Mouse (Mus musculus) spleen, adult 2 months (tissue): ENCODE measurements around the gene Tmem150c. TPM values are rescaled to one million over a fixed set of nuclear protein-coding genes. Genes with fewer than 3 reads are reported as not detected.

Experiments
- DNase-seq, 2 experiments: peaks; one replicate each; pipeline versions ENCODE4 v3.0.0 to v3.0.0-alpha.2; 2012 to 2021; ENCODE audit warnings: low spot score in 2 of 2, low read depth in 1 of 2
- H3K27ac ChIP-seq: fragments of 200-500 bp; 2 replicates; pipeline ENCODE4 v1.5.1; 2012; ENCODE audit warnings: low read length, inconsistent platforms; ENCODE audit not compliant: insufficient read depth
- H3K27me3 ChIP-seq: fragments of 200-500 bp; 2 replicates; pipeline ENCODE4 v1.6.1; 2012; ENCODE audit warnings: mild to moderate bottlenecking, moderate library complexity, low read length, inconsistent platforms; ENCODE audit not compliant: control insufficient read depth, insufficient read depth
- H3K36me3 ChIP-seq: fragments of 200-500 bp; 2 replicates; pipeline ENCODE4 v1.6.1; 2012; ENCODE audit warnings: mild to moderate bottlenecking, low read length, inconsistent platforms; ENCODE audit not compliant: control insufficient read depth, insufficient read depth
- H3K4me1 ChIP-seq: fragments of 200-500 bp; 2 replicates; pipeline ENCODE4 v1.6.1; 2011; ENCODE audit warnings: inconsistent platforms; ENCODE audit not compliant: control insufficient read depth, insufficient read depth, insufficient read length
- H3K4me3 ChIP-seq: fragments of 200-500 bp; 2 replicates; pipeline ENCODE4 v1.5.1; 2011; ENCODE audit warnings: mild to moderate bottlenecking, inconsistent platforms; ENCODE audit not compliant: insufficient read depth, insufficient read length; ENCODE audit errors: extremely low read depth
- CTCF ChIP-seq: fragments of 200-500 bp; IDR thresholded peaks from 2 replicates; pipeline ENCODE4 v1.5.1; 2011; ENCODE audit warnings: mild to moderate bottlenecking, inconsistent platforms; ENCODE audit not compliant: insufficient read depth, insufficient read length, insufficient replicate concordance; ENCODE audit errors: extremely low read depth
- POLR2A ChIP-seq: fragments of 200-500 bp; IDR thresholded peaks from 2 replicates; pipeline ENCODE4 v1.6.1; 2011; ENCODE audit warnings: low read depth, low read length, inconsistent platforms
- WGBS: fragments of 180-500 bp; shearing (Covaris S2); methylation state at CpG from one replicate; pipeline ENCODE4 v1.1.7; 2018; 5-methylcytosine and 5-hydroxymethylcytosine counted together
- polyA plus RNA-seq: library from polyadenylated mRNA; depleted of rRNA; stranded (reverse); fragments of >200 nt; gene quantifications from 2 replicates; pipeline ENCODE4 v1.2.3, GENCODE M21; 2012

The Tmem150c gene
- polyA plus RNA-seq, 1 experiment = 0.69 TPM

DNA sequence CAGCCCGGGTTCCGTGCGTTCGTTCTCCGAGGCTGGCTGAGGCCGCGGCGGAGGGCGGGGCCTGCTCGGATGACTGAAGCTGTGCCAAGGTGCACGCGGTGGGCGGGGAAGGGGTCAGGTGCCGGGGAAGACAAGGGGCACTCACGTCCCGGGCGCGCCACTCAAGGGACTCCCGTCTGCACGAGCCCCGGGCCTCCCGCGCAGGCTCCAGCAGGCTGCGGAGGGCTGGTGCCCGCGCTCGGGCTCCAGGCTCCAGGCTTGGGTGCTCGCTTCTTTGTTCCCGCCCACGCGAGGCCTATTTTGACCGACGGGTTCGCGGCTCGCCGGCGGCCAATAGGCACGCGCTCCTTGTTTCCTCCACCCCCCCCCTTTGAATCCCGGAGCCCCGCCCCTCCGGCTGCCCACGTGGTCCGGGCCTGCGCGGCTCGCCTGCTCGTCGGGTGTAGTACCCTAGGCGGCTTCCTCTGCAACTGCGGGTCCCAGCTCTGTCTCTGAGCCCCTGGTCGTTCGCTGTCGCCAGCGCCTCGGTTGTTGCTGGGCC is 119.9 kb downstream of the Tmem150c start, which contains the start of the genes Hnrnpdl and Enoph1:
Gene Hnrnpdl, minus strand, starts transcription at position 63 of the 541 bp plus-strand sequence.
Gene Enoph1, plus strand, starts transcription at position 384 of the 541 bp plus-strand sequence.
- peaks cover 7% of the 10 kb centered on the region for H3K36me3 ChIP-seq
- H3K4me1 ChIP-seq = peaks cover 11% of the 10 kb centered on the region
- peak; percentile 89 to 92 for DNase-seq

GRCm38 (mm10) chr5:100038714-100039601 is 120.7 kb downstream of the Tmem150c start:
- peak overlapping the region; percentile 97 for H3K27ac ChIP-seq
- TF ChIP-seq POLR2A (peak; percentile 27), CTCF (peak; percentile 94)
- H3K4me3 ChIP-seq = peak overlapping the region; percentile 99
- no peaks in the 10 kb centered on the region for H3K27me3 ChIP-seq
- DNase-seq = peak; percentile 87 to 96
- peaks cover 11% of the 10 kb centered on the region for H3K4me1 ChIP-seq
- under 1% methylated on average over 108 of the region's 113 CpGs for WGBS
- peaks cover 12% of the 10 kb centered on the region for H3K36me3 ChIP-seq

More for the DNA sequence above, 119.9 kb downstream of the Tmem150c start, which contains the start of the genes Hnrnpdl and Enoph1:
- Histone ChIP-seq H3K4me3 (peak within 1 kb of the TSS; percentile 99), H3K27me3 (no peaks in the 10 kb centered on the region), H3K27ac (peak within 1 kb of the TSS; percentile 97)
- WGBS = 2% methylated on average over 56 of the region's 57 CpGs
- peak; percentile 49 for TF ChIP-seq POLR2A
- no peak for TF ChIP-seq CTCF

DNA sequence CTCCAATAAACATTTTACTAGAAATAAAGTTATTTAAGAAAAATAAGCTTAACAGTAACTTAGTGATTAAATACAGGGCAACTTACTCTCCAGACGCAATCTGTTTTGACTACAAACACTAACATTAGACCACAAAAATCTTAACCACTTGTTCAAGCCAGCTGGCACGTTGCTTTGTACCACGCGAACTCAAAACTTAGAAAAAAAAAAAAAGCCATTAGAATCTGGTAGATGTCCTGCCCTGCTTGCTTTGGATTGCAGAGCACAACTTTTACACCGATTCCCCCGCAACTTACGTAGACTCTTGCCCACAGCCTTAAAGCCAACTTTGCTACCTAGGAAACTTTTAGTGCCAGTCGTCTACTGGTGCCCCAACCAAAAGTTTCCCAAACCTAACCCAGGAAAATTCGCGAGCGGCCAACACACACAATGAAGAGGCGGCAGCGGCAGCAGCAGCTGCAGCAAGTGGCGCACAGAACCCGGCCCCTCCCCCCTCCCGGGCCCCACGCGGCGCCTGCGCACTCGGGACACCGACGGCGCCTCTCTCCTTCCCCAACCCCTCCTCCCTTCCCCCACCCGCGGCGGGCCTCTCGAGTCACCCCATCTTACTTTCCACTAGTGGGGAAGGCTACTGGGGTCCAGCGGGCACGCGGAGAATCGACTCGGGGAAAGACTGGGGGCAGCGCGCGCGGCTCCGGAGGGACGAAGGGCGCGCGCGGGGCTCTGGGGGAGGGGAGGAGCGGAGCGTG is 121.5 kb downstream of the Tmem150c start:
- under 1% methylated on average over 42 of the region's 45 CpGs for WGBS
- TF ChIP-seq POLR2A (no peak), CTCF (no peak)
- peaks cover 13% of the 10 kb centered on the region for H3K36me3 ChIP-seq
- peak; percentile 69 to 91 for DNase-seq
- H3K27ac ChIP-seq = peak overlapping the region; percentile 97
- peak overlapping the region; percentile 99 for H3K4me3 ChIP-seq
- no peaks in the 10 kb centered on the region for H3K27me3 ChIP-seq
- H3K4me1 ChIP-seq = peaks cover 11% of the 10 kb centered on the region

- peaks cover 11% of the 10 kb centered on the region for H3K4me1 ChIP-seq
- WGBS = 31% methylated on average over 7 of the region's 7 CpGs
Measured at GRCm38 (mm10) chr5:100036681-100037080, 122.9 kb downstream of the Tmem150c start.

GRCm38 (mm10) chr5:100035950-100036349 is 123.7 kb downstream of the Tmem150c start:
- H3K27ac ChIP-seq = no peak overlapping the region
- 72% methylated on average over 7 of the region's 7 CpGs for WGBS
- H3K4me1 ChIP-seq = peaks cover 11% of the 10 kb centered on the region
- no peaks in the 10 kb centered on the region for H3K27me3 ChIP-seq
- TF ChIP-seq CTCF = no peak
- TF ChIP-seq POLR2A = no peak
- DNase-seq = no peak
- H3K36me3 ChIP-seq = peaks cover 20% of the 10 kb centered on the region
- no peak overlapping the region for H3K4me3 ChIP-seq

More at GRCm38 (mm10) chr5:100036681-100037080, 122.9 kb downstream of the Tmem150c start:
- DNase-seq = peak in 1 of 2 experiments; percentile 9
- H3K4me3 ChIP-seq = peak overlapping the region; percentile 29; the same call in 1 of the 2 replicates
- H3K27ac ChIP-seq = no peak overlapping the region
- H3K36me3 ChIP-seq = peaks cover 18% of the 10 kb centered on the region
- no peaks in the 10 kb centered on the region for H3K27me3 ChIP-seq
- TF ChIP-seq CTCF (no peak), POLR2A (no peak)

GRCm38 (mm10) chr5:100032646-100033045 is 127.0 kb downstream of the Tmem150c start:
- Histone ChIP-seq H3K36me3 (peaks cover 20% of the 10 kb centered on the region), H3K4me3 (no peak overlapping the region), H3K27me3 (no peaks in the 10 kb centered on the region), H3K4me1 (peaks cover 6% of the 10 kb centered on the region; the same call in 1 of the 2 replicates), H3K27ac (no peak overlapping the region)
- DNase-seq = no peak
- TF ChIP-seq CTCF = no peak
- TF ChIP-seq POLR2A = no peak
- 91% methylated on average over 3 of the region's 3 CpGs for WGBS
